Mouse (Mus musculus): ENCODE measurements at regions not wholly inside any gene's neighbourhood (a gene's known extent, or its start where the extent isn't known, plus 50 kb on each side); places are given as distances from the start of the nearest gene placed in this dataset.

GRCm38 (mm10) chr11:24618586-24618985 is 540.7 kb downstream of the Bcl11a start:
- no peak for DNase-seq

- no peak for DNase-seq
These were observed 541.2 kb downstream of the Bcl11a start for GRCm38 (mm10) chr11:24619021-24619420.

GRCm38 (mm10) chr11:24628619-24629018 is 550.8 kb downstream of the Bcl11a start:
- no peak for DNase-seq

- DNase-seq = no peak
These were observed 551.6 kb downstream of the Bcl11a start for GRCm38 (mm10) chr11:24629431-24629830.

- no peak for DNase-seq
These were observed 552.6 kb downstream of the Bcl11a start for GRCm38 (mm10) chr11:24630403-24630900.

GRCm38 (mm10) chr11:24631651-24632050 is 553.8 kb downstream of the Bcl11a start:
- DNase-seq = no peak

GRCm38 (mm10) chr11:24636716-24637115 is 558.9 kb downstream of the Bcl11a start:
- no peak for DNase-seq

GRCm38 (mm10) chr11:24643439-24644109 is 565.7 kb downstream of the Bcl11a start:
- DNase-seq = no peak

- DNase-seq = no peak
These were observed 575.0 kb downstream of the Bcl11a start for GRCm38 (mm10) chr11:24652852-24653251.

GRCm38 (mm10) chr11:24664082-24664481 is 586.2 kb downstream of the Bcl11a start:
- DNase-seq = no peak

GRCm38 (mm10) chr11:24665310-24665709 is 587.5 kb downstream of the Bcl11a start:
- no peak for DNase-seq

- DNase-seq = no peak
These were observed 593.8 kb downstream of the Bcl11a start for GRCm38 (mm10) chr11:24671662-24672061.

GRCm38 (mm10) chr11:24673248-24674207 is 595.7 kb downstream of the Bcl11a start:
- DNase-seq = no peak

- no peak for DNase-seq
These were observed 596.3 kb downstream of the Bcl11a start for GRCm38 (mm10) chr11:24674208-24674571.

- no peak for DNase-seq
These were observed 599.2 kb downstream of the Bcl11a start for GRCm38 (mm10) chr11:24677016-24677415.

GRCm38 (mm10) chr11:24679581-24679980 is 601.7 kb downstream of the Bcl11a start:
- peak; percentile 29 for DNase-seq

GRCm38 (mm10) chr11:24682423-24682822 is 604.6 kb downstream of the Bcl11a start:
- no peak for DNase-seq

GRCm38 (mm10) chr11:24685545-24686467 is 608.0 kb downstream of the Bcl11a start:
- DNase-seq = no peak

GRCm38 (mm10) chr11:24688160-24688782 is 610.4 kb downstream of the Bcl11a start:
- no peak for DNase-seq

- no peak for DNase-seq
These were observed 612.0 kb downstream of the Bcl11a start for GRCm38 (mm10) chr11:24689807-24690333.

- no peak for DNase-seq
These were observed 616.1 kb downstream of the Bcl11a start for GRCm38 (mm10) chr11:24693926-24694325.

All from right cerebral cortex, postnatal 25 days (tissue).